Mouse (Mus musculus) lung, adult 2 months (tissue): ENCODE results near the gene Tas2r114. TPM values are rescaled to one million over a fixed set of nuclear protein-coding genes. Genes with fewer than 3 reads are reported as not detected.

ENCODE experiments used
- DNase-seq: peaks from one replicate; pipeline ENCODE4 v3.0.0; 2022
- H3K4me1 ChIP-seq: fragments of 200-500 bp; 2 replicates; pipeline ENCODE4 v1.6.1; 2011; ENCODE audit warnings: low read length; ENCODE audit not compliant: control insufficient read depth, insufficient read depth
- H3K4me3 ChIP-seq: fragments of 200-500 bp; replicated peaks from 2 replicates; pipeline ENCODE3; 2011; ENCODE audit warnings: low read depth, mild to moderate bottlenecking, control low read depth, low read length; ENCODE audit errors: extremely low read depth
- CTCF ChIP-seq: fragments of 200-500 bp; IDR thresholded peaks from 2 replicates; pipeline ENCODE4 v1.5.1; 2011; ENCODE audit warnings: mild to moderate bottlenecking, low read length, control low read depth; ENCODE audit not compliant: insufficient read depth
- POLR2A ChIP-seq: fragments of 200-500 bp; IDR thresholded peaks from 2 replicates; pipeline ENCODE4 v1.6.1; 2011; ENCODE audit warnings: low read depth, mild to moderate bottlenecking, control low read depth, low read length, borderline replicate concordance; ENCODE audit errors: extremely low read depth
- WGBS: fragments of 180-500 bp; shearing (Covaris S2); methylation state at CpG from one replicate; pipeline ENCODE4 v1.1.7; 2018; 5-methylcytosine and 5-hydroxymethylcytosine counted together
- polyA plus RNA-seq: library from polyadenylated mRNA; depleted of rRNA; stranded (reverse); fragments of >200 nt; gene quantifications from 2 replicates; pipeline ENCODE4 v1.2.3, GENCODE M21; 2012; rRNA removed

Tas2r114 gene
- not detected in 2 replicates for polyA plus RNA-seq

GRCm38 (mm10) chr6:131689963-131690362, at the start of gene Tas2r114:
Tas2r114 (minus strand) TSS chr6:131690063.
- DNase-seq = no peak
- Histone ChIP-seq H3K4me1 (no peaks in the 10 kb centered on the region), H3K4me3 (no peak within 1 kb of the TSS)
- TF ChIP-seq POLR2A (no peak), CTCF (no peak)

DNA sequence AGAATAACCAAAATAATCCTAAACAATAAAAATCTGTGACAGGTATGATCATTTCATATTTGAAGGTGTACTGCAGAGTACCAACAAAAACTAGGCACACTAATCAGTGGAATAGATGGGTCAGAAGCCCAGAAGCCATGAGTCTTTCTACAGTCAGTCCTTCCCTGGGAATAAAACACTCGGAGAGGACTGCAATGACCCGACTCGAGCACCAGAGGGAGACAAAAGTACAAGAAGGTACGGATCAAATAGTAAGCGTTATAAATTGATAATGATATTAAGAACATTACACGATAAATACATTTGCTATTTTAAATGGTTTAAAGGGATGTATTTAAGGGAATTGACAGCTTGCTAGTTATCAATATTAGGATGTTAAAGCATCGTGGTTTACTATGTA, 22.9 kb upstream of the Tas2r114 start:
- H3K4me1 ChIP-seq = no peaks in the 10 kb centered on the region
- TF ChIP-seq CTCF = no peak
- no peak for TF ChIP-seq POLR2A
- WGBS = 42% methylated on average over 7 of the region's 7 CpGs
- no peak overlapping the region for H3K4me3 ChIP-seq
- no peak for DNase-seq

- no peaks in the 10 kb centered on the region for H3K4me1 ChIP-seq
- no peak for DNase-seq
- no peak within 1 kb of the TSS for H3K4me3 ChIP-seq
- no peak for TF ChIP-seq CTCF
- TF ChIP-seq POLR2A = no peak
- 59% methylated on average over 1 of the region's 1 CpGs for WGBS
Measured at GRCm38 (mm10) chr6:131687395-131687794, 2.5 kb downstream of the Tas2r114 start, which contains the start of gene Tas2r105. Tas2r105 (minus strand) TSS chr6:131687495.

DNA sequence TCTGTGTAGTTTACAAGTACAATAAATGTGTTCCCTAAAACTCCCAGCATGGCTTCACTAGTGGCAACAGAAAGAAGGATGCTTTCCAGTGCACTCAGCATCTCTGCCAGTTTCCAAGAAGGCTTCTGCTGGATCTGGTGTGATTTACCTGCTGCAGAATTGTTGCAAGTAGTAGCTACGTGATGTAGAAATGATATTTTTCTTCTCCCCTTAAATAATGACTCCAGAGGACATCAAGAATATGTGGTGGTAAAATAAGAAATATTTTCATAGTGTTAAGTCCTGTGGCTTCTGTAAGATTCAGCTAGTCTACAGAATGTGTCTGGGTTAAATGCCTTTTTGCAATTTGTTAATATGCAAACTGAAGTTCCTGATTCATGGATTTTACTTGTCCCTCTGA, 4.2 kb downstream of the Tas2r114 start, which contains the start of gene Tas2r104:
Gene Tas2r104 (minus strand): TSS at position 101 of the 400 bp plus-strand sequence.
- no peaks in the 10 kb centered on the region for H3K4me1 ChIP-seq
- 54% methylated on average over 1 of the region's 1 CpGs for WGBS
- no peak within 1 kb of the TSS for H3K4me3 ChIP-seq
- no peak for TF ChIP-seq POLR2A
- TF ChIP-seq CTCF = no peak
- no peak for DNase-seq

- WGBS = 71% methylated on average over 3 of the region's 3 CpGs
- DNase-seq = no peak
- TF ChIP-seq POLR2A = no peak
- TF ChIP-seq CTCF = no peak
- no peaks in the 10 kb centered on the region for H3K4me1 ChIP-seq
- no peak within 1 kb of the TSS for H3K4me3 ChIP-seq
Measured at GRCm38 (mm10) chr6:131678786-131679185, 11.1 kb downstream of the Tas2r114 start, which contains the start of gene Tas2r106. Tas2r106 (minus strand) TSS chr6:131678886.

- no peaks in the 10 kb centered on the region for H3K4me1 ChIP-seq
- TF ChIP-seq CTCF = no peak
- TF ChIP-seq POLR2A = no peak
- no peak for DNase-seq
Measured at GRCm38 (mm10) chr6:131660049-131660448, 29.8 kb downstream of the Tas2r114 start, which contains the start of gene Tas2r107. Tas2r107 (minus strand) TSS chr6:131660149.

More at GRCm38 (mm10) chr6:131660049-131660448, 29.8 kb downstream of the Tas2r114 start, which contains the start of gene Tas2r107:
- no peak within 1 kb of the TSS for H3K4me3 ChIP-seq

Other genes starting within 250 kb of the Tas2r114 start
- not detected in 2 replicates for gene 5430401F13Rik, start 203.7 kb downstream of the Tas2r114 start, polyA plus RNA-seq
- not detected in 2 replicates for gene Gm6619, start 203.7 kb downstream of the Tas2r114 start, polyA plus RNA-seq
- not detected in 2 replicates for gene Tas2r130, start 59.2 kb downstream of the Tas2r114 start, polyA plus RNA-seq
- gene Tas2r107, start 29.9 kb downstream of the Tas2r114 start, polyA plus RNA-seq = not detected in 2 replicates
- not detected in 2 replicates for gene Tas2r106, start 11.2 kb downstream of the Tas2r114 start, polyA plus RNA-seq
- not detected in 2 replicates for gene Tas2r104, start 4.3 kb downstream of the Tas2r114 start, polyA plus RNA-seq
- gene Tas2r105, start 2.6 kb downstream of the Tas2r114 start, polyA plus RNA-seq = not detected in 2 replicates